Mouse (Mus musculus): ENCODE measurements around the gene Gm597. TPM values are rescaled to one million over a fixed set of nuclear protein-coding genes. Genes with fewer than 3 reads are reported as not detected.

The Gm597 gene
- not detected in 2 replicates for polyA plus RNA-seq (2012; rRNA removed)

GRCm38 (mm10) chr1:28780152-28780551, at the start of gene Gm597:
Gene Gm597, minus strand, starts transcription at chr1:28780252.

